Mouse (Mus musculus) small intestine, adult 2 months (tissue): ENCODE data around the gene Rnf44. TPM values are rescaled to one million over a fixed set of nuclear protein-coding genes. Genes with fewer than 3 reads are reported as not detected.

Experiments
- H3K27ac ChIP-seq: fragments of 200-500 bp; 2 replicates; pipeline ENCODE4 v1.5.1; 2012; ENCODE audit warnings: low read depth, low read length, control low read depth, inconsistent platforms; ENCODE audit not compliant: insufficient read depth
- H3K27me3 ChIP-seq: fragments of 200-500 bp; 2 replicates; pipeline ENCODE4 v1.6.1; 2012; ENCODE audit warnings: mild to moderate bottlenecking, moderate library complexity, low read length, inconsistent platforms; ENCODE audit not compliant: control insufficient read depth, insufficient read depth
- H3K36me3 ChIP-seq: fragments of 200-500 bp; 2 replicates; pipeline ENCODE4 v1.6.1; 2012; ENCODE audit warnings: mild to moderate bottlenecking, low read length, control low read depth, inconsistent platforms; ENCODE audit not compliant: control insufficient read depth, insufficient read depth
- H3K4me1 ChIP-seq: fragments of 200-500 bp; 2 replicates; pipeline ENCODE4 v1.6.1; 2012; ENCODE audit warnings: low read length, inconsistent platforms, mixed read lengths; ENCODE audit not compliant: control insufficient read depth, insufficient read depth, insufficient read length
- H3K4me3 ChIP-seq: fragments of 200-500 bp; 2 replicates; pipeline ENCODE4 v1.5.1; 2012; ENCODE audit warnings: low read depth, mild to moderate bottlenecking, control low read depth, inconsistent platforms, low read length, moderate library complexity
- CTCF ChIP-seq: fragments of 200-500 bp; IDR thresholded peaks from 2 replicates; pipeline ENCODE4 v1.5.1; 2012; ENCODE audit warnings: low read depth, mild to moderate bottlenecking, control low read depth, inconsistent platforms, low read length, moderate library complexity, mixed read lengths; ENCODE audit not compliant: insufficient replicate concordance, insufficient read length; ENCODE audit errors: extremely low read depth
- POLR2A ChIP-seq: fragments of 200-500 bp; IDR thresholded peaks from 2 replicates; pipeline ENCODE4 v1.6.1; 2012; ENCODE audit warnings: low read depth, mild to moderate bottlenecking, control low read depth, inconsistent platforms, low read length, moderate library complexity
- WGBS: fragments of 180-500 bp; shearing (Covaris S2); methylation state at CpG from one replicate; pipeline ENCODE4 v1.1.7; 2018; 5-methylcytosine and 5-hydroxymethylcytosine counted together
- polyA plus RNA-seq: library from polyadenylated mRNA; depleted of rRNA; stranded (reverse); fragments of >200 nt; gene quantifications from 2 replicates; pipeline ENCODE4 v1.2.3, GENCODE M21; 2012

Gene Rnf44
- polyA plus RNA-seq, 1 experiment = 318 TPM

GRCm38 (mm10) chr13:54686139-54687053, 7.3 kb downstream of the Rnf44 start:
- no peaks in the 10 kb centered on the region for H3K27me3 ChIP-seq
- peak overlapping the region; percentile 75 for H3K4me3 ChIP-seq
- WGBS = 2% methylated on average over 19 of the region's 19 CpGs
- H3K36me3 ChIP-seq = peaks cover 28% of the 10 kb centered on the region
- H3K4me1 ChIP-seq = peaks cover 25% of the 10 kb centered on the region
- peak overlapping the region; percentile 30; the same call in 1 of the 2 replicates for H3K27ac ChIP-seq
- TF ChIP-seq CTCF (no peak), POLR2A (no peak)

DNA sequence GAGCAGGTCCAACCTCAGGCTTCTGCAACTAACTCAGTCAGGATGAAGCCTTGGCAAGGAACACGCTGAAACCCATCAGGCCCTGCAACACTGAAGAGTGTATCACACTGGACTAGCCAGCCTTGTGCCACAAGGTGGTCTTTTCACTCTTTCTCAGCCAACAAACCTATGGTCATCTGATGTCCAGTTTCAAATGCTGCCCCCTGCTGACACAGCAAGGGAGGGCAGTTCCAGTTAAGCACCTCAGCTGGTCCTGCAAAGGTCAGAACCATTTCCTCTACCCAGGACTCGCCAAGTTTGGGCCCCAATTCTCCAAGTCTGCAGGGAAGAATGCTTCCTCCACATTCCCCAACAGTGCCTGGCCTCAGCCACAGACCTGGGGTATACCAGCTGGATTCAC, 8.5 kb downstream of the Rnf44 start:
- Histone ChIP-seq H3K4me3 (no peak overlapping the region), H3K27me3 (no peaks in the 10 kb centered on the region), H3K36me3 (peaks cover 39% of the 10 kb centered on the region), H3K27ac (no peak overlapping the region), H3K4me1 (peaks cover 24% of the 10 kb centered on the region)
- 32% methylated on average over 2 of the region's 2 CpGs for WGBS
- no peak for TF ChIP-seq POLR2A
- peak; percentile 68; the same call in 1 of the 2 replicates for TF ChIP-seq CTCF

DNA sequence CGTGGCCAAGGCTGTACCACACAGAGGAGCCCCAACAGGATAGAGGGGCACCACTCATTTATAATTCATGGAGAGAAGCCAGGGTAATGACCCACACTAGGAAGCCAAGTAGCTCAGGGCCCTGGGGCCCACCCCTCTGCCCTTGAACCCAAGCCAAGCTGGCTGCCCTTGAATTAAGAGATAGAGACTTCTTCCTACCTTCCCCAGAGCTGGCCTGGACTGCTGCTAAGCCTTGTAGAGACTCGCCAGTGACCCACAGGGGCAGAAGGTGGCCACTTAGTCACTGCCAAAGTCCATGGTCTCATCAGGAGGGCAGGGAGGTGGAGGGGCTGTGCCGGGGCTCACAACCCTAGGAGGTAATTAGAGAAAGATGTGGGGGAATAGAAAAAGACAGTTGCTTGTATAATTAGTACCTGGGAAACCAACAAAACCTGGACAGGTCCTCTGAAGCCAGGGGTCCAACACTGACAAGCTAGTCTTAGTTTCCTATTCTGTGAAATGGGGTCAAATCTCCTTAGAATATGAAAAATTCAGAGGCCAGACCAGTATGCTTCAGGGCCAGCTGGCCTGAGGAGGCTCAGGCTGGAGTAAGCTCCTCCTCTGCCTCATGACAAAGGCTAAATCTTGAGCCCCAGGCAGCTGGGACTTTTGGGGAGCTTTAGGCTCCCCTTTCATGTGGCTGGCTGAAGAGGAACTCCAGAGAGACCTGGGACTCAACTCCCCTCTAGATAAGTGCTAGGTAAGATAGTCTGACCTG, 9.4 kb downstream of the Rnf44 start:
- Histone ChIP-seq H3K36me3 (peaks cover 42% of the 10 kb centered on the region), H3K27me3 (no peaks in the 10 kb centered on the region), H3K4me3 (no peak overlapping the region), H3K27ac (no peak overlapping the region), H3K4me1 (peaks cover 24% of the 10 kb centered on the region)
- TF ChIP-seq POLR2A (no peak), CTCF (no peak)
- 52% methylated on average over 3 of the region's 3 CpGs for WGBS

DNA sequence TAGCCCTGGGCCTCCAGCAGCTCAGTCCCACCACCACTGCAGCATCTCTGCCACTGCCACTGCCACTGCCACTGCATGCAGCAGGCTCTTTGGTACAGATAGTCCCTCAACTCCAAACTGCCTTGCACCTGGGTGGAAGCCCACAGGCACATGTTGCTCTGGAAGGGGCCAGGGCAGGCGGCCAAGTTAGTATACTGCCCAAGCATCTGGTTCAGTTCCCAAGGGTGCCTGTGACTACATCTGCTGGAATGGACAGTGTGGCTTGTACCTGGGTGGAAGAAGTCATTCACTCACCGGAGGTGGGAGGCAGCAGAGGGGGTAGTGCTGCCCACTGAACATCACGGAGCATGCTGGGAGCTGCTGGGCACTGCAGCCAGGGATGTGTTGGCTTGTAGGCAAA, 10.4 kb downstream of the Rnf44 start:
- 89% methylated on average over 3 of the region's 3 CpGs for WGBS
- no peak overlapping the region for H3K4me3 ChIP-seq
- no peak overlapping the region for H3K27ac ChIP-seq
- TF ChIP-seq POLR2A = no peak
- no peak for TF ChIP-seq CTCF
- H3K27me3 ChIP-seq = no peaks in the 10 kb centered on the region
- peaks cover 44% of the 10 kb centered on the region for H3K36me3 ChIP-seq
- peaks cover 21% of the 10 kb centered on the region for H3K4me1 ChIP-seq

DNA sequence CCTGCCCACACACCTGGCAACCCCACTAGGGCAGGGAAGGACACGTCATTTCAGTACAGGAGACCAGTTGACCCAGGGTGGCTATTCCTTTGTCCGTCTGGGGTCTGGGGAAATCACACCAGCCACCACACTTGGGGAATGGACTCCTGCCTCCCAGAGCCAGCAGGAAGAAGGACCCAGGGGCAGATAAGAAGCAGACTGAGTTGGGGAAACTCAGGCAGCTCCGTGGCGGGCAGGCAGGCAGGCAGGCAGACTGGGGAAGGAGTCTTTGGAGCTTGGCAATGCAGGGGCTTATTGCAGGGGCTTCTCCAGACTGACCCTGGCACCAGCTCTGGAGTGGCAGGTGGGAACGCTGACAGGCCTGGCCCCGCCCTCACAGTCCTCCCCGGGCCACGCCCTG, 12.4 kb downstream of the Rnf44 start:
- H3K36me3 ChIP-seq = peaks cover 44% of the 10 kb centered on the region
- TF ChIP-seq CTCF (no peak), POLR2A (no peak)
- H3K27ac ChIP-seq = no peak overlapping the region

DNA sequence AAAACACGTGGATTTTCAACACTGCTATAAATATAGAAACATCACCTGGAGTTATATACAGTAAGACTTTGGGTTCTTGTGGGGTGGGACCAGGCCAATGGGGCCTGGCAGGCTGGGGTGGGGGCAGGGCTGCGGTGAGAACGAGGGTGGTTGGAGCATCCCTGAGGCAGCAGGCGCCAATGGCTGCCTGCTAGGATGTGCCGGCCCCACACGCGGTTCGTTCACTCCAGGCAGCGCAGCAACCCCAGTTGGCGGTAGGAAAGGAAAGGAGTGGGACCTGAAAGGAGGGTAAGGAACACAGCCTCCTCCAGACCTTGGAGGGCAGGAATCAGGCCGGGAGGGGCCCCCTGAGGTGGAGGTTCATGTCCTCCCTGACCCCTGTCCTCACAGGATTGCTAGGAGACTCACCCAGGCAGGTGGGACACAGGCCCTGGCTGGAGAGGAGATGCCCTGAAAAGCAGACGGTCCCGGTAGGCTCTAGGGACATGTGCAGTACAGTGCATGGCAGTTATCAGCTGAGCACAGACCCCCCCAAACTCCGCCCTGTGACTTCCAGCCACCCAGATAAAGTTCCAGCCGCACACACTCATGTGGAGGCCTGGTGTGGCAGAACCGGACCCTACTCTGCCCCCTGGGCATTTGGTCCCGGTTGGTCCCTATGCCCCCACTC, 13.4 kb downstream of the Rnf44 start:
- peaks cover 18% of the 10 kb centered on the region for H3K4me1 ChIP-seq
- no peak overlapping the region for H3K4me3 ChIP-seq
- WGBS = 85% methylated on average over 17 of the region's 17 CpGs
- no peaks in the 10 kb centered on the region for H3K27me3 ChIP-seq
- H3K36me3 ChIP-seq = peaks cover 44% of the 10 kb centered on the region
- H3K27ac ChIP-seq = no peak overlapping the region
- no peak for TF ChIP-seq CTCF
- TF ChIP-seq POLR2A = no peak

More for the DNA sequence above, 12.4 kb downstream of the Rnf44 start:
- Histone ChIP-seq H3K4me3 (no peak overlapping the region), H3K27me3 (no peaks in the 10 kb centered on the region), H3K4me1 (peaks cover 23% of the 10 kb centered on the region)
- WGBS = 75% methylated on average over 8 of the region's 8 CpGs
